Mouse (Mus musculus): ENCODE results near the gene Pidd1. TPM values are rescaled to one million over a fixed set of nuclear protein-coding genes. Genes with fewer than 3 reads are reported as not detected.

The Pidd1 gene
- polyA plus RNA-seq, 2 experiments: 6.1 to 15.5 TPM

- Histone ChIP-seq H3K4me3 (ENCODE audit: insufficient read depth in 1 of 2, low read depth in 2 of 2, low read length in 2 of 2) (no peak overlapping the region), H3K9me3 (ENCODE audit: control insufficient read depth, low read length) (no peaks in the 10 kb centered on the region), H3K27ac (no peak overlapping the region), H3K4me2 (ENCODE audit: low read depth) (no peak overlapping the region), H3K9ac (replicated peaks) (no peak overlapping the region), H3K36me3 (replicated peaks; ENCODE audit: control insufficient read depth, insufficient read depth, low read depth) (no peaks in the 10 kb centered on the region), H3K27me3 (ENCODE audit: control insufficient read depth, insufficient read depth, low read length) (no peaks in the 10 kb centered on the region), H3K4me1 (replicated peaks; ENCODE audit: control insufficient read depth in 2 of 2, insufficient read depth in 2 of 2, low read length in 1 of 2) (peaks cover 11 to 12% of the 10 kb centered on the region in 2 experiments)
- ATAC-seq (ENCODE audit: insufficient read depth): no peak
- TF ChIP-seq CTCF (IDR thresholded peaks at IDR 0.05; ENCODE audit: low read depth) (peak; percentile 44), EP300 (IDR thresholded peaks at IDR 0.05; ENCODE audit: low read depth) (no peak)
- DNase-seq (ENCODE audit: low read depth in 3 of 3, low spot score in 3 of 3): no peak
- WGBS (ENCODE audit: insufficient replicate concordance): 62% methylated on average over 8 of the region's 8 CpGs
Observed at GRCm38 (mm10) chr7:141417731-141418681, 25.8 kb downstream of the Pidd1 start.

DNA sequence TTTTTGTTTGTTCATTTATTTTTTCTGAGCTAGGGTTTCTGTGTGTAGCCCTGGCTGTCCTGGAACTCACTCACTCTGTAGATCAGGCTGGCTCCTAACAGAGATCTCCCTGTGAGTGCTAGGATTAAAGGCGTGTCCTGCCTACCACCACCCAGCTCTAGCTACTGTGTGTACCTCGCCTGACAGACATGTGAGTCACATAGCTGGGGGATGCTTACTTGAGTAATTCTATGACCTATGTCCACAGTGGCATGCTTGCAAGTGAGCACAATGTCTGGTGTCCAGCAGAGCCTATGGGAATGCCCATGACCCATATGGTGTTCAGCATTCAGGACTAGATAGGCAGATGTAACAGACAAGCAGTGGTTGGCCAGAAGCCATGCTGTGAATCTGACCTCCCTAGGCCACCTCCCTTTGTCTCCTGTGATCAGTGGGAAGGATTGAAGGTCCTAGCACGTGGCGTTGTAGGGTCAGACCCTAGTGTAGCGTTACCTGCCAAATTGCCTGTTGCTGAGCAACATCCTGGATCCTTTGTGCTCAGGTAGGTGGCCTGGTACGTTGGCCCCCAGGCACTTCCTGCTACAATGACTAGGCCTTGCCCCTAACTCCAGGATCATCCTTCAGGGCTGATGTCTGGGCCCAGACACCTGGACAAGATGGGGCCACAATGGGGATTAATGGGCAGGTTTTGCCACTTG is 27.5 kb downstream of the Pidd1 start:
- 71% methylated on average over 6 of the region's 6 CpGs for WGBS (ENCODE audit: insufficient replicate concordance)

DNA sequence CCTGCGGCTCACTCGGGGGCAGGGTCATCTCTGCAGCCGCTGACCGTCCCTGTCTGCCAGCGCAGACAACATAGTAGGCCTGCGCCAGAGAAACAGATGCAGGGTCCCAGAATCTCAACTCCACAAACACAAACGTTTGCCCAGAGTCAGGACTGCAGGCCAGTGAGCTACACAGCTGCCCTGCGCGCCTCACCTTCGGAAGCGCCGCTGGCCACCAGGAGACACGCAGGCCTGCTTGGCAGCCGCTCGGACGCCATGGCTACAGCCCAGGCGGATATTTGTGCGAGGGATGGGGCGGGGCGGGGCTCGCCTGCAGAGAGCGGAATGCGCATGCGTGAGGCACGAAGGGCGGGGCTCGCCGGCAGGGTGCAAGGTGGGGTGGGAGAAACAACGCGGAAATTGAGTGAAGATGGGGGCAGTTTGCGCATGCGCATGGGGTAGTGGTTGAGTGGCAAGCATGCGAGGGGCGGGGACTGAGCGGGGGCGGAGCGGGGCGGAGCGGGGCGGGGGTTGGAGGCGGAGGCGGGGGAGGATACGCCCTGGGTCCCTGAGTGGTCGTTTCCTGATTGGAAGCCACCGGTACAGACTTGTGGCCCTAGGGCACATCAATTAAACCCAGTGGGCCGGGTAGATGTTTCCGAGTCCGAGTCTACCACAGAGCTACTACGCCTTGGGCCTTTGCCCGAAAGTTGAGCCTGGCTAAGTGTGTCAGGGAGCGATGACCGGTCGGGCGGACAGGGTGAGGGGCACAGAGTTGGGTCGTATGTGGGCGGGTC is 29.8 kb downstream of the Pidd1 start, which contains the start of gene Gatd1:
Gene Gatd1, minus strand, starts transcription at position 328 of the 776 bp plus-strand sequence.
- H3K4me3 ChIP-seq (ENCODE audit: insufficient read depth in 1 of 2, low read depth in 2 of 2, low read length in 2 of 2): peak within 1 kb of the TSS; percentile 89
- peaks cover 11 to 14% of the 10 kb centered on the region in 2 experiments for H3K4me1 ChIP-seq (replicated peaks; ENCODE audit: control insufficient read depth in 2 of 2, insufficient read depth in 2 of 2, low read length in 1 of 2)
- peak; percentile 49 for TF ChIP-seq CTCF (IDR thresholded peaks at IDR 0.05; ENCODE audit: low read depth)
- TF ChIP-seq EP300 (IDR thresholded peaks at IDR 0.05; ENCODE audit: low read depth): no peak
- peak; percentile 94 for ATAC-seq (ENCODE audit: insufficient read depth)
- H3K9ac ChIP-seq (replicated peaks): peak within 1 kb of the TSS; percentile 90
- peak; percentile 97 to 98 (median 98) for DNase-seq (ENCODE audit: low read depth in 3 of 3, low spot score in 3 of 3)
- H3K4me2 ChIP-seq (ENCODE audit: low read depth): peak within 1 kb of the TSS; percentile 100
- under 1% methylated on average over 53 of the region's 56 CpGs for WGBS (ENCODE audit: insufficient replicate concordance)
- peaks cover 2% of the 10 kb centered on the region; the same call in 1 of the 2 replicates for H3K36me3 ChIP-seq (replicated peaks; ENCODE audit: control insufficient read depth, insufficient read depth, low read depth)
- no peaks in the 10 kb centered on the region for H3K27me3 ChIP-seq (ENCODE audit: control insufficient read depth, insufficient read depth, low read length)
- peak within 1 kb of the TSS; percentile 72 for H3K27ac ChIP-seq
- no peaks in the 10 kb centered on the region for H3K9me3 ChIP-seq (ENCODE audit: control insufficient read depth, low read length)

More for the DNA sequence above, 27.5 kb downstream of the Pidd1 start:
- no peak for DNase-seq (ENCODE audit: low read depth in 3 of 3, low spot score in 3 of 3)
- H3K27ac ChIP-seq: no peak overlapping the region
- no peak for TF ChIP-seq CTCF (IDR thresholded peaks at IDR 0.05; ENCODE audit: low read depth)
- TF ChIP-seq EP300 (IDR thresholded peaks at IDR 0.05; ENCODE audit: low read depth): no peak
- no peaks in the 10 kb centered on the region for H3K36me3 ChIP-seq (replicated peaks; ENCODE audit: control insufficient read depth, insufficient read depth, low read depth)
- no peak for ATAC-seq (ENCODE audit: insufficient read depth)
- no peak overlapping the region for H3K9ac ChIP-seq (replicated peaks)
- peaks cover 11 to 14% of the 10 kb centered on the region in 2 experiments for H3K4me1 ChIP-seq (replicated peaks; ENCODE audit: control insufficient read depth in 2 of 2, insufficient read depth in 2 of 2, low read length in 1 of 2)
- no peak overlapping the region for H3K4me2 ChIP-seq (ENCODE audit: low read depth)
- no peak overlapping the region for H3K4me3 ChIP-seq (ENCODE audit: insufficient read depth in 1 of 2, low read depth in 2 of 2, low read length in 2 of 2)
- no peaks in the 10 kb centered on the region for H3K9me3 ChIP-seq (ENCODE audit: control insufficient read depth, low read length)
- H3K27me3 ChIP-seq (ENCODE audit: control insufficient read depth, insufficient read depth, low read length): no peaks in the 10 kb centered on the region

GRCm38 (mm10) chr7:141413331-141413730 is 30.5 kb downstream of the Pidd1 start:
- H3K36me3 ChIP-seq (replicated peaks; ENCODE audit: control insufficient read depth, insufficient read depth, low read depth): peaks cover 2% of the 10 kb centered on the region; the same call in 1 of the 2 replicates
- no peak for DNase-seq (ENCODE audit: low read depth in 3 of 3, low spot score in 3 of 3)

More at GRCm38 (mm10) chr7:141413331-141413730, 30.5 kb downstream of the Pidd1 start:
- H3K4me1 ChIP-seq (replicated peaks; ENCODE audit: control insufficient read depth in 2 of 2, insufficient read depth in 2 of 2, low read length in 1 of 2): peaks cover 11 to 14% of the 10 kb centered on the region in 2 experiments
- peak overlapping the region; percentile 90 for H3K9ac ChIP-seq (replicated peaks)
- ATAC-seq (ENCODE audit: insufficient read depth): peak; percentile 10; the same call in 1 of the 2 replicates
- H3K27ac ChIP-seq: peak overlapping the region; percentile 72
- H3K4me3 ChIP-seq (ENCODE audit: insufficient read depth in 1 of 2, low read depth in 2 of 2, low read length in 2 of 2): peak overlapping the region; percentile 84 to 89
- TF ChIP-seq EP300 (IDR thresholded peaks at IDR 0.05; ENCODE audit: low read depth) (no peak), CTCF (IDR thresholded peaks at IDR 0.05; ENCODE audit: low read depth) (no peak)
- no peaks in the 10 kb centered on the region for H3K27me3 ChIP-seq (ENCODE audit: control insufficient read depth, insufficient read depth, low read length)
- 3% methylated on average over 16 of the region's 16 CpGs for WGBS (ENCODE audit: insufficient replicate concordance)
- no peaks in the 10 kb centered on the region for H3K9me3 ChIP-seq (ENCODE audit: control insufficient read depth, low read length)
- peak overlapping the region; percentile 100 for H3K4me2 ChIP-seq (ENCODE audit: low read depth)
